Mouse (Mus musculus) ES-Bruce4 (cell line): ENCODE results near the gene Pank1. TPM values are rescaled to one million over a fixed set of nuclear protein-coding genes. Genes with fewer than 3 reads are reported as not detected.

Experiments used
- H3K27ac ChIP-seq: 2 replicates; pipeline ENCODE4 v1.5.1; 2012; ENCODE audit warnings: low read length, inconsistent platforms; ENCODE audit not compliant: insufficient read depth
- H3K27me3 ChIP-seq: 2 replicates; pipeline ENCODE4 v1.6.1; 2012; ENCODE audit warnings: mild to moderate bottlenecking, low read length, inconsistent platforms; ENCODE audit not compliant: control insufficient read depth, poor library complexity, insufficient read depth, severe bottlenecking
- H3K36me3 ChIP-seq: 2 replicates; pipeline ENCODE4 v1.6.1; 2012; ENCODE audit warnings: inconsistent platforms, mild to moderate bottlenecking, low read length, moderate library complexity; ENCODE audit not compliant: control insufficient read depth, poor library complexity, insufficient read depth, severe bottlenecking
- H3K4me1 ChIP-seq: one replicate; pipeline ENCODE4 v1.8.1; 2011; ENCODE audit warnings: low read length; ENCODE audit not compliant: control insufficient read depth, insufficient read depth
- H3K4me3 ChIP-seq: 2 replicates; pipeline ENCODE4 v1.5.1; 2011; ENCODE audit warnings: low read depth, mild to moderate bottlenecking, low read length
- H3K9ac ChIP-seq: 2 replicates; pipeline ENCODE4 v1.6.1; 2012; ENCODE audit warnings: low read depth, mild to moderate bottlenecking, inconsistent platforms; ENCODE audit not compliant: poor library complexity, severe bottlenecking
- H3K9me3 ChIP-seq: replicated peaks from 2 replicates; pipeline ENCODE4 v1.6.1; 2012; ENCODE audit warnings: mild to moderate bottlenecking, low read length, inconsistent platforms; ENCODE audit not compliant: control insufficient read depth, poor library complexity, insufficient read depth, severe bottlenecking
- CTCF ChIP-seq: IDR thresholded peaks from one replicate; pipeline ENCODE4 v1.8.1; 2011; ENCODE audit warnings: low read depth, low read length
- EP300 ChIP-seq: IDR thresholded peaks from 2 replicates; pipeline ENCODE4 v1.6.1; 2011; ENCODE audit warnings: low read depth, low read length; ENCODE audit not compliant: insufficient read depth
- POLR2A ChIP-seq: IDR thresholded peaks from one replicate; pipeline ENCODE4 v1.8.1; 2011; ENCODE audit warnings: low read length; ENCODE audit not compliant: insufficient read depth
- polyA plus RNA-seq: library from polyadenylated mRNA; stranded (reverse); fragments of >200 nt; gene quantifications from 2 replicates; pipeline ENCODE4 v1.2.4, GENCODE M21; 2011; ENCODE audit warnings: low read depth; ENCODE audit not compliant: missing spikeins, insufficient read depth, insufficient read length

The Pank1 gene
- polyA plus RNA-seq, 1 experiment: 7.4 TPM

DNA sequence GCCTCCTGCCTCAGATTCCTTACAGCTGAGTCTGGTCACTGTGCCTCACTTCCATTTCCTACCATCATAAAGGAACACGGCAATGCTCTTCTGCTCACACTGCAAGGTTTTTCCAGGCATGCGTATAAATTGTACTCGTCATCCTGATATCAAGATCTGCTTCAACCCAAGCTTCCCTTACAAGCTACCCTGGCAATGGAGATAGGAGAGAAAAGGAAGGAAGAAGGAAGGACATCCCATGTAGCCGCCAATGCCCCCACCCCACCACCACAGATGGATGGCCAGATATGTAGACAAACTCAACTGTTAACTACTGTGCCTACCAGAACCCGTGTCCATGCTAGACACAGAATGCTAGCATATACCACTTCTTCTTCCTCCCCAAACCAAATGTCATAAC lies 34.5 kb downstream of the Pank1 start:
- TF ChIP-seq EP300 (no peak), POLR2A (no peak), CTCF (no peak)
- Histone ChIP-seq H3K9ac (no peak overlapping the region), H3K4me3 (no peak overlapping the region), H3K9me3 (no peaks in the 10 kb centered on the region), H3K36me3 (no peaks in the 10 kb centered on the region), H3K4me1 (no peaks in the 10 kb centered on the region), H3K27ac (no peak overlapping the region), H3K27me3 (no peaks in the 10 kb centered on the region; the same call in 1 of the 2 replicates)

DNA sequence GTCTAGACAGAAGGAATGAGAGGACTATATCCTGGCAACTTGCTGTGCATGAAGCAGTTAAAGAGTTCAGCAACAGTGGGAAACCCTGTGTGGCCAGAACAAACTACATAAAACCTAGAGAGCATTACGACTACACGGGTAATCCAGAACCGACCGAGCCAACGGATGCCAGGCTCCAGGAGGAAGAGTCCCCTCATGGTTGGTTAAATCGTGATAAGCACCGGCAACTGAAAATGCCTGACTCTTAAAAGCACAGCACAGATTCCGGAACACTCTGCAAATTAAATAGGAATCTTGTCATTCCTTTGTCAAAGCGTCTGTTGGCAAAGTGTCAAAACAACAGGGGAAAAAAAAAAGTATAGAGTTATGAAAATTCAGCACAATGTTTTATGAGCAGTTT lies 35.2 kb downstream of the Pank1 start:
- no peaks in the 10 kb centered on the region for H3K36me3 ChIP-seq
- no peak overlapping the region for H3K9ac ChIP-seq
- H3K9me3 ChIP-seq: no peaks in the 10 kb centered on the region
- TF ChIP-seq CTCF: no peak
- no peak for TF ChIP-seq POLR2A
- no peak for TF ChIP-seq EP300
- H3K27ac ChIP-seq: no peak overlapping the region
- no peak overlapping the region for H3K4me3 ChIP-seq
- no peaks in the 10 kb centered on the region for H3K4me1 ChIP-seq
- no peaks in the 10 kb centered on the region; the same call in 1 of the 2 replicates for H3K27me3 ChIP-seq

DNA sequence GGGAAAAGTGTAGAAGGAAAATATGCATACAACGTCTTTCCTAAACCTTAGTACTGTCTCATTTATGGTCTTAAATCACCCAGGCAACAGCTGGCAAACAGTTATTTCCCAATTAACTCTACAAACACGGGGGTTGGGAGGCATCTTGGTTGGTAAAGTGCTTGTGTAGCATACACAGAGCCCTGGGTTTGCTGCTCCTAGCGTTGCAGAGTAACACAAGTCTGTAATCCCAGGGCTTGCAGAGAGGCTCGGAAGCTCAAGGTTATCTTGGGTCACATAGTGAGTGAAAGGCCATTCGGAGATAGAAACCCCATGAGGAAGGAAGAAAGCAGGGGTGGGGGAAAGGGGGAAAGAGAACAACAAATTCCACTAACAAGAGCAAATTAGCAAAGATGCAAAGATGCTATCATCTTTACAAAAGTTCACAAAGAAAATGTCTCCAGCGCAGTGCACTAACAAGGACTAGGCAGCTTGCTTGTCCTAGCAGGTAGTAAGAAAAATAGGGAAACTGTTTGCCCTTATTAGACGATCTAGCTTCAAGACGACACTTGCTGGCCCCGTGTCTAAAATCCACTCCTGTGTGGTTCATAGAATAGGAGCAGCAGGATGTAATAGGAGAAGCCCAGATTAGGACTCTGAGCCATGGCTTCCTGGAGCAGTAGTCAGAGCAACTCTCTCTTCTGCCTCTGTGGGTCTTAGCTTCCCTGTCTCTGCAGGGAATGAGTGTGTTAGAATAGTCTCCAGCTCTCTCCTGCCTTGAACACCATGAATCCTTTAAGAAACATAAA lies 37.3 kb downstream of the Pank1 start:
- no peak overlapping the region for H3K4me3 ChIP-seq
- no peaks in the 10 kb centered on the region for H3K9me3 ChIP-seq
- no peaks in the 10 kb centered on the region for H3K4me1 ChIP-seq
- H3K27ac ChIP-seq: no peak overlapping the region
- TF ChIP-seq POLR2A (no peak), CTCF (no peak), EP300 (no peak)
- H3K36me3 ChIP-seq: no peaks in the 10 kb centered on the region
- no peaks in the 10 kb centered on the region for H3K27me3 ChIP-seq
- no peak overlapping the region for H3K9ac ChIP-seq

DNA sequence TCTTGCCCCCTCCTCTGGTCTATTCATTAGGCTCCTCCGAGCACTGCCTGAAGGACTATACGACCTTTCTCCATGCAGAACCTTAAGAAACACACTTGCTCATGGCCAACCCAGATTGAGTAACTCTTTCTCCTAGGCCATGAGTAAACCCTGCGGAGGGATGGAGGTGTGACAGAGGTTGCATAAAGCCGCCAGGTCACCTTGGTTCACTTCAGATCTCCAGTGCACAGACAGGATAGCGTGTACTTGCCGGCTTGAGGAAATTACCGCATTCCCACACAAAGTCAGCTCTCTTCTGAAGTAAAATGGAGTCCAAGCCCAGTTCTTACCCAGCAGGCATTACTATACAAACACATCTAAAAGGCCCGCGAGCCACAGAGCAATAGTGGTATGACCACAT lies 40.6 kb downstream of the Pank1 start:
- Histone ChIP-seq H3K36me3 (no peaks in the 10 kb centered on the region), H3K9ac (no peak overlapping the region), H3K9me3 (no peaks in the 10 kb centered on the region), H3K27me3 (no peaks in the 10 kb centered on the region), H3K4me1 (no peaks in the 10 kb centered on the region), H3K4me3 (no peak overlapping the region), H3K27ac (no peak overlapping the region)
- no peak for TF ChIP-seq CTCF

DNA sequence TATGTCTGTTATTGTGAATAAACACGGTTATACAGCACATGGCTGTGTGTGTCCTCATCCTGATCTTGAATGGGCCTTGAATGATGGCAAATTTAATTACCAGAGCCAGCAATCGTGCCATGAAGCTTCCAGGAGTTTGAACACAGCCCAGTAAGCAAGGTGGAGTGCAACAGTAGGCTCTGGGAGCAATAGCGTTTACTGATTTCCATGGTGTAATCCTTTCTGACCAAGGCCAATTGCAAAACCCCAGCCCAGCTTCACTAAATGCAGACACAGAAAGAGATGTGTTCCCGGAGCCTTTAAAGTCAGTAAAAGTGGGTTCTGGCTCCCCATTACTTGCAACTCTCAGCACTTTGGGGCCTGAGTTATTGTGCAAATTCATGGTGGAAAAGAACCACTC lies 47.6 kb downstream of the Pank1 start:
- TF ChIP-seq POLR2A (no peak), CTCF (no peak), EP300 (no peak)
- Histone ChIP-seq H3K36me3 (no peaks in the 10 kb centered on the region), H3K27me3 (no peaks in the 10 kb centered on the region), H3K9ac (no peak overlapping the region), H3K4me3 (no peak overlapping the region), H3K9me3 (no peaks in the 10 kb centered on the region), H3K4me1 (no peaks in the 10 kb centered on the region), H3K27ac (no peak overlapping the region)

DNA sequence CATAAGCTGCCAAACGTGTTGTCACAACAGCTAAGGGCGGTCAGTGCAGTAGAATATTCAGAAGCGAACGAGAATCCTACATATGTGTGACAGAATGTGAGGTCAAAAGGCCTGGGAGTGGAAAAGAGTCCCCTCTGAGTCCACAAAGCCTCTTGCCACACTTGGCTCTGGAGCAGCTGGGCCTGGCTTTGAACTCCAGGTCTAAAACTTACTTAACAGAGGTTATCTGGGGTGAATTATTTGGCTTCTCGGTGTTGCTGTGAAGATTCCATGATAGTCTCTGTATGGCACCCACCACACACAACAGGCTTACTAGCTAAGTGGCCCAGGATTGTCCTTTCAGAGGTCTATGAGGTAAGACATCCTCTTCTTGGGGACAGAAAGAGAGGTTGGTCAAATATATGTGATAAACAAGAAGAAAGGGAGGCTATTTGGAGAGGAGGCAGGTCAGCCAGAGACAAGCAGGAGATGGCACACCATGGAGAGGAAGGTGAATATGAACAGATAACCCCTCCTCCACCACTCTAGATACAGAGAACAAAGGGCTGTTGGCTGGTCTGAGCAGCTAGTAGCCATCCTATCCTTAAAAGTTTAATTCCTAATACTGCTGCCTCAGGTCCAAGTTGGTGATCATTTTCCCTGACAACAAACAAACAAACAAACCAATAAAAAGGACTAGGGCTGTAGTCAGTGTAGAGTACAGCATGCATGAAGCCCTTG lies 51.2 kb downstream of the Pank1 start:
- Histone ChIP-seq H3K9ac (no peak overlapping the region), H3K9me3 (no peaks in the 10 kb centered on the region), H3K4me1 (no peaks in the 10 kb centered on the region), H3K27me3 (no peaks in the 10 kb centered on the region), H3K27ac (no peak overlapping the region), H3K4me3 (no peak overlapping the region), H3K36me3 (no peaks in the 10 kb centered on the region)
- no peak for TF ChIP-seq POLR2A
- no peak for TF ChIP-seq EP300
- no peak for TF ChIP-seq CTCF
